Mouse (Mus musculus): ENCODE measurements at regions not wholly inside any gene's neighbourhood (a gene's known extent, or its start where the extent isn't known, plus 50 kb on each side); places are given as distances from the start of the nearest gene placed in this dataset.

- DNase-seq (no peak), ATAC-seq (no peak)
- Histone ChIP-seq H3K36me3 (ENCODE audit: insufficient read depth) (no peaks in the 10 kb centered on the region), H3K27me3 (ENCODE audit: insufficient read depth, low read length) (no peaks in the 10 kb centered on the region), H3K4me1 (ENCODE audit: insufficient read depth) (peaks cover 26% of the 10 kb centered on the region), H3K4me2 (ENCODE audit: low read depth) (peak overlapping the region; percentile 70), H3K4me3 (ENCODE audit: low read depth, low read length) (peak overlapping the region; percentile 45), H3K27ac (ENCODE audit: low read depth, low read length) (peak overlapping the region; percentile 99), H3K9ac (peak overlapping the region; percentile 92), H3K9me3 (ENCODE audit: low read length) (no peaks in the 10 kb centered on the region)
- WGBS: 61% methylated on average over 1 of the region's 1 CpGs
- TF ChIP-seq CTCF (IDR thresholded peaks at IDR 0.05; ENCODE audit: low read depth): no peak
These were observed 217.8 kb upstream of the Ubash3b start for GRCm38 (mm10) chr9:41379283-41379682.

- Histone ChIP-seq H3K4me2 (ENCODE audit: low read depth) (peak overlapping the region; percentile 70), H3K27ac (ENCODE audit: low read depth, low read length) (peak overlapping the region; percentile 99), H3K4me3 (ENCODE audit: low read depth, low read length) (peak overlapping the region; percentile 45), H3K27me3 (ENCODE audit: insufficient read depth, low read length) (no peaks in the 10 kb centered on the region), H3K9ac (peak overlapping the region; percentile 92), H3K36me3 (ENCODE audit: insufficient read depth) (no peaks in the 10 kb centered on the region), H3K4me1 (ENCODE audit: insufficient read depth) (peaks cover 29% of the 10 kb centered on the region), H3K9me3 (ENCODE audit: low read length) (no peaks in the 10 kb centered on the region)
- WGBS: 11% methylated on average over 10 of the region's 10 CpGs
- ATAC-seq (no peak), DNase-seq (peak; percentile 69)
- no peak for TF ChIP-seq CTCF (IDR thresholded peaks at IDR 0.05; ENCODE audit: low read depth)
These were observed 217.2 kb upstream of the Ubash3b start for GRCm38 (mm10) chr9:41378627-41379231.

- Histone ChIP-seq H3K4me1 (ENCODE audit: insufficient read depth) (peaks cover 29% of the 10 kb centered on the region), H3K4me3 (ENCODE audit: low read depth, low read length) (peak overlapping the region; percentile 45), H3K27ac (ENCODE audit: low read depth, low read length) (peak overlapping the region; percentile 99), H3K9ac (peak overlapping the region; percentile 92), H3K9me3 (ENCODE audit: low read length) (no peaks in the 10 kb centered on the region), H3K27me3 (ENCODE audit: insufficient read depth, low read length) (no peaks in the 10 kb centered on the region), H3K36me3 (ENCODE audit: insufficient read depth) (no peaks in the 10 kb centered on the region), H3K4me2 (ENCODE audit: low read depth) (peak overlapping the region; percentile 70)
- TF ChIP-seq CTCF (IDR thresholded peaks at IDR 0.05; ENCODE audit: low read depth): no peak
- 4% methylated on average over 18 of the region's 18 CpGs for WGBS
- ATAC-seq (peak; percentile 53), DNase-seq (peak; percentile 82)
These were observed 216.5 kb upstream of the Ubash3b start for GRCm38 (mm10) chr9:41377701-41378626.

GRCm38 (mm10) chr9:41376948-41377700 lies 215.6 kb upstream of the Ubash3b start:
- Histone ChIP-seq H3K27me3 (ENCODE audit: insufficient read depth, low read length) (no peaks in the 10 kb centered on the region), H3K9ac (peak overlapping the region; percentile 92), H3K4me3 (ENCODE audit: low read depth, low read length) (peak overlapping the region; percentile 45), H3K4me2 (ENCODE audit: low read depth) (peak overlapping the region; percentile 70), H3K9me3 (ENCODE audit: low read length) (no peaks in the 10 kb centered on the region), H3K4me1 (ENCODE audit: insufficient read depth) (peaks cover 29% of the 10 kb centered on the region), H3K27ac (ENCODE audit: low read depth, low read length) (peak overlapping the region; percentile 99), H3K36me3 (ENCODE audit: insufficient read depth) (no peaks in the 10 kb centered on the region)
- 4% methylated on average over 8 of the region's 8 CpGs for WGBS
- no peak for TF ChIP-seq CTCF (IDR thresholded peaks at IDR 0.05; ENCODE audit: low read depth)
- peak; percentile 82 for DNase-seq
- ATAC-seq: peak; percentile 34

GRCm38 (mm10) chr9:41375984-41376651 lies 214.6 kb upstream of the Ubash3b start:
- H3K4me1 ChIP-seq (ENCODE audit: insufficient read depth): peaks cover 29% of the 10 kb centered on the region
- H3K36me3 ChIP-seq (ENCODE audit: insufficient read depth): no peaks in the 10 kb centered on the region
- H3K27me3 ChIP-seq (ENCODE audit: insufficient read depth, low read length): no peaks in the 10 kb centered on the region
- under 1% methylated on average over 24 of the region's 24 CpGs for WGBS
- peak overlapping the region; percentile 70 for H3K4me2 ChIP-seq (ENCODE audit: low read depth)
- ATAC-seq (peak; percentile 69), DNase-seq (peak; percentile 90)
- peak overlapping the region; percentile 45 for H3K4me3 ChIP-seq (ENCODE audit: low read depth, low read length)
- H3K9me3 ChIP-seq (ENCODE audit: low read length): no peaks in the 10 kb centered on the region
- TF ChIP-seq CTCF (IDR thresholded peaks at IDR 0.05; ENCODE audit: low read depth): no peak
- peak overlapping the region; percentile 99 for H3K27ac ChIP-seq (ENCODE audit: low read depth, low read length)
- peak overlapping the region; percentile 92 for H3K9ac ChIP-seq
